Mouse (Mus musculus) liver (tissue): ENCODE measurements around the gene Sertad3.
"Not testable (repeated sequence)": the region's sequence is repeated elsewhere in the genome, so short reads cannot be mapped to it uniquely, and the experiment has no call there.

Experiments
- DNase-seq: peaks from one replicate; pipeline ENCODE4 v3.0.0-alpha.2; 2020; ENCODE audit warnings: mixed read lengths

The Sertad3 gene

GRCm38 (mm10) chr7:27493450-27493849 lies 19.9 kb downstream of the Sertad3 start:
- no peak for DNase-seq

- not testable (repeated sequence) for DNase-seq
Observed at GRCm38 (mm10) chr7:27494659-27495367, 21.2 kb downstream of the Sertad3 start.

DNA sequence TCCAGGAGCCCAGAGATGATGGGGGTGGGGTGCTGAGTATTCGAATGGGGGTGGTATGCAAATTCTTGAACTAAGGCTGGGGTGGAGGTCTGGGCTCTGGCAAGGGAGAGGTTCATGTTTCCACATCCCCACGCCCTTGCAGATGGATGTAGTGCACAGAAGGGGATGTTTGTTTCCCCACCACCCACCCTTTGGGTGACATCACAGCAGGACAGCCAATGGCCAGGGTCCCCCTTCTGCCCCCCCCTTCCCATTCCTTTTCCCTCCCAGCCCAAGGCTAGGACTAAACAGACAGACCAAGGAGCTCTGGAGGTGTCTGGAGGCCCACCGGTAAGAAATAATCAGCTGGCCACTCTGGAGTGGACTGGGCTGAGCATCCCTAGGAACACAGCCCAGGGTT lies 25.5 kb downstream of the Sertad3 start, which contains the start of gene Prx:
Gene Prx (plus strand): TSS at position 289 of the 400 bp plus-strand sequence.
- DNase-seq = no peak

- no peak for DNase-seq
Observed at GRCm38 (mm10) chr7:27501620-27502019, 28.1 kb downstream of the Sertad3 start.

- peak; percentile 31 for DNase-seq
Observed at GRCm38 (mm10) chr7:27506765-27507370, 33.3 kb downstream of the Sertad3 start.

GRCm38 (mm10) chr7:27507711-27508647 lies 34.4 kb downstream of the Sertad3 start:
- DNase-seq = peak; percentile 100

- peak; percentile 85 for DNase-seq
Observed at GRCm38 (mm10) chr7:27508648-27509005, 35.1 kb downstream of the Sertad3 start.

DNA sequence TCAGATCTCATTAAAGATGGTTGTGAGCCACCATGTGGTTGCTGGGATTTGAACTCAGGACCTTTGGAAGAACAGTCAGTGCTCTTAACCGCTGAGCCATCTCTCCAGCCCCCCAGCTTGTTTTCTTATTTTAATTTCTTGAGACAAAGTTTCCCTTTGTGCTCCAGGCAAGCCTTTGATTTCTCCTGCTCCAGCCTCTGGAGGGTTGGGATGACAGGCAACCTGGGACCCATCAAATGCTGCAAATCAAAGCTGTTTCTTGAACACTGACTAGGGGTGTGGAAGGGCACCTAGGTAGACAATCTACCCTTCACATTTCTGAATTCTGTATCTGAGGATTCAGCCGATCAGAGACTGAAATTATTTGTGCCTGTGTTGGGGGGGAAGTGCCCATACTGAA lies 37.2 kb downstream of the Sertad3 start:
- no peak for DNase-seq

DNA sequence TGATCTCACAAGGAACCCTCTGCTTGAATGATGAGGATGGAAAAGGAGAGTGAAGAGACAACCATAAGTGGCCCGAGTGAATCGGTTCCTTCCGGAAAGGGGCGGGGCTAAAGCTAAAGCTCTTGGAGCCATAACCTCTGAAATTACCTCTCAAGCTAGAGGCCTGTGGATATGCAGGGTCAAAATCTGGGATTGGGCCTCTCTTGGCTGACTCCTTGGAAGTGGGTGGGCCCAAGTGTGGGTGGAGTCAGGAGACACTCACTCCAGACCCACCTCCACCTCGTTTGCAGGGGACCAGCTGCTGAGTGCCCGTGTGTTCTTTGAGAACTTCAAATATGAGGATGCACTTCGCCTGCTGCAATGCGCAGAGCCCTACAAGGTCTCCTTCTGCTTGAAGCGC lies 41.4 kb downstream of the Sertad3 start:
- no peak for DNase-seq

DNA sequence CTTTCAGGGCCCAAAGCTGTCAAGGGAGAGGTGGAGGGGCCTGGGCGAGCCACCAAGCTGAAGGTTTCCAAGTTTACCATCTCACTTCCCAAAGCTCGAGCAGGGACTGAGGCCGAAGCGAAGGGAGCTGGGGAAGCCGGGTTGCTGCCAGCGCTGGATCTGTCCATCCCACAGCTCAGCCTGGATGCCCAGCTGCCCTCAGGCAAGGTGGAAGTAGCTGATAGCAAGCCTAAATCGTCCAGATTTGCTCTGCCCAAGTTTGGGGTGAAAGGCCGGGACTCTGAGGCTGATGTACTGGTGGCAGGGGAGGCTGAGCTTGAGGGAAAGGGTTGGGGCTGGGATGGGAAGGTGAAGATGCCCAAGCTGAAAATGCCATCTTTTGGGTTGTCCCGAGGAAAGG lies 44.7 kb downstream of the Sertad3 start:
- no peak for DNase-seq

DNA sequence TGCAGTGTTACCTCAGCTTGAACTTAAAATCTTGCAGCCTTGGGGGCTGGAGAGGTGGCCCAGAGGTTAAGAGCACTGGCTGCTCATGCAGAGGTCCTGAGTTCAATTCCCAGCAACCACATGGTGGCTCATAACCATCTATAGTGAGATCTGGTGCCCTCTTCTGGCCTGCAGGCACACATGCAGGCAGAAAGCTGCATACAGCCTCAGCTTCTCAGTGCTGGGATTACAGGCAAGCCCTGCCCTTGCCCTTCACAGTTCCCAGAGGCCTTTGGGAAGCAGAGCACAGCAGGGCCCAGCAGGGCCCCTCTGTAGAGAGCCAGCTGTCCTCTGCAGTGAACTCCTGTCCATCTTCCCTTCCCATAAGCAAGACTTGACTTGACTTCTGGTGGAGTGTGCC lies 46.5 kb downstream of the Sertad3 start:
- no peak for DNase-seq

DNA sequence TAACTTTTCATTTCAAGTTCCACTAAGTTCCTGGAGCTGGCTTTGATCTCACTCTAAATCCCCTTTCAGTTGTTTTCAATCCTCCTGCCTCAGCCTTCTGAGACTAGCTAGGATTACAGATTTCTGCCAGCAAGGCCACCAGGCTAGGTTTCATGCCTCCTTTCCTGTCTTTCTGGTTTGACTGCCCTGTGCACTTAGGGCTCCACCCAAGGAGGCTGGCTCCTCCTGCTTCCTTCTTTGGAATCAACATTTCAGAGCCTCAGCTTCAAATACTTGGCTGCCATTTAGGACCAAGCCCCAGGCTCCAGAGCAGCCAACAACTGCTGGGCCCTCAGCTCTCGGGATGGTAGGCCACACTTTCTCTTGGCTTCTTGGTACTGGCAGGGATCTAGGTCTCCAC lies 47.0 kb downstream of the Sertad3 start:
- DNase-seq = no peak

DNA sequence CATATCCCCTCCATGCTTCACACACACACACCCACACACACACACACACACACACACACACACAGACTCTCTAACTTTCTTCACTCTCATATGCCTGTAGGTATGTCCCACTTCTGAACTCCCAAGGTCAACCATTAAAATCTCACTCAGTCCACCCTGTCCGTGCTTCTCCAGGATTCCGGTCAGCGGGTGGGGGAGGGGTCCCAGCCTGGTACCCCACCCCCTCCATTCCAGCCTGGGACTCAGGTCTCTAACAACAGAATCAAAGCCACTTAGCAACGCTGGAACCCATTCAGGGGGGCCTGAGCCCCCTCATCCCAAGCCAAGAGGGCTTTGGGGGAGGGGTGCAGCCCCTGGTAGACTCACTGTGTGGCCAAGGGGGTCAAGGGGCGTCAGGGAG lies 49.4 kb downstream of the Sertad3 start, which contains the start of gene Hipk4:
Gene Hipk4 (plus strand): TSS at position 301 of the 400 bp plus-strand sequence.
- DNase-seq = no peak

DNA sequence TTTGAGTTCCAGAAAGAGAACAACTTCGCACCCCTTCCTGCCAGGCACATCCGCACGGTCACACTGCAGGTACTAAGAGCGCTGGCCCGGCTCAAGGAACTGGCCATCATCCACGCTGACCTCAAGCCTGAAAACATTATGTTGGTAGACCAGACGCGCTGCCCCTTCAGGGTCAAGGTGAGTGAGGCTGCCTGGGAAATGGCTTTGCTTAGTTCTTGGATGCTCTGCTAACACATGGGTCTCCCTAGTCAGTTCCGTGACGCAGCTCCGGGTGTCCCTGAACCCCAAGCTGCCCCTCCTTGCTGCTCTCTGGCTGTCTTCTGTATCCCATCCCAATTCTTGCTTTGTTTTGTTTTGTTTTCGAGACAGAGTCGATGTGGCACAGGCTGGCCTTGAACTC lies 50.2 kb downstream of the Sertad3 start:
- DNase-seq = no peak

DNA sequence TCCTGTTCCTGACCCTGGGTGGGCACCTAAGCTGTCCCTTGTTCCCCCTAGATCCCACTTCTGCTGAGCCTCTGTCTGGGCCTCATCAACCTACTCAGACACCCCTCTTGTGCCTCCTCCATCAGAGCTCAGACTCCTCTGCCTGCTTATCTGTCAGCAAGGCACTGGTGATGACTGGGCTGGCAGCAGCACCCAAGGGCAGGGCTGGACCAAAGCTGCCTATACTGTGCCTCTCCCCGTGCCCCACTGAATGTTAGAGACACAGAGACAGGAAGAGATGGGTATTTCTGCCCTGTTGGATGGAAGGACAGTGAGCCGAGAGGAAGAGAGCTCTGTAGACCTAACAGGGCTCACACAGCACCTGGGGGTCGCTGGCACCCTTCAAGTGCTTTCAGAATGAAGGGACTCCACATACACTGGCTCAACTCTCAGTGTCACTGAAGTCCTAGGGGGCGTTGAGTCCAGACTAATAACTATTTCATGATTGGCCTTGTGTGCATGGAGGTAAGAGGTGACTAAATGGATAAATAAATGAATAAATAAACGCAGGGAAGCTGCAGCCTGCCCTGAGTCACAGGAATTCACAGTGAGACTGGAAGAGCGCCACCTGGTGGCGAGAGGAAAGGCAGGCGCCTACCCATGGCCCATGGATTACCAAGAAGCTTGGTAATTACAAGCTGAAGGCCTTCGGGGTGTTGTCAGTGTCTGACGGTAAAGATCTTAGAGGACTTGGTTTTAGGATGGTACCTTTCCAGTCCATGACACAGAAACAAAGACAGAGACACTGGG lies 52.7 kb downstream of the Sertad3 start:
- DNase-seq = peak; percentile 92
